Mouse (Mus musculus) T-cell, adult 2 months (primary cell): ENCODE results near the gene Col25a1.

Source experiments
- DNase-seq: peaks from one replicate; pipeline ENCODE4 v3.0.0; 2022; ENCODE audit warnings: low spot score

The Col25a1 gene

DNA sequence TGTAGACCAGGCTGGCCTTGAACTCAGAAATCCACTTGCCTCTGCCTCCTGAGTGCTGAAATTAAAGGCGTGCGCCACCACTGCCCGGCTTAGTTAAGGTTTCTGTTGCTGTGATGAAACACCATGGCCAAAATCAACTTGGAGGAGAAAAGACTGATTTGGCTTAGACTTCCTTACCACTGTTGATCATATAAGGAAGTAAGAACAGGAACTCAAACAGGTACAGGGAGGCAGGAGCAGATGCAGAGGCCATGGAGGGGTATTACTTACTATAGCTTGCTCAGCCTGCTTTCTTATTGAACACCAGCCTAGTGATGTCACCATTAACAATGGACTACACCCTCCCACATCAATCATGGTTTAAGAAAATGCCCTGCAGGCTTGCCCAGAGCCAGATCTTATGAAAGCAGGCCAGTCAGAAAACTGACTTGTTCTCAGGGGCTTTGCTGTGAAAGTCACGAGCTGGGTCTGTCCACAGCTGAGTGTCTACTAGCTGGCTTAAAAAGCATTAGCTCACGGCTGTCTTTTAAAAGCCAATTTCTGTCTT lies 249.1 kb downstream of the Col25a1 start:
- no peak for DNase-seq

DNA sequence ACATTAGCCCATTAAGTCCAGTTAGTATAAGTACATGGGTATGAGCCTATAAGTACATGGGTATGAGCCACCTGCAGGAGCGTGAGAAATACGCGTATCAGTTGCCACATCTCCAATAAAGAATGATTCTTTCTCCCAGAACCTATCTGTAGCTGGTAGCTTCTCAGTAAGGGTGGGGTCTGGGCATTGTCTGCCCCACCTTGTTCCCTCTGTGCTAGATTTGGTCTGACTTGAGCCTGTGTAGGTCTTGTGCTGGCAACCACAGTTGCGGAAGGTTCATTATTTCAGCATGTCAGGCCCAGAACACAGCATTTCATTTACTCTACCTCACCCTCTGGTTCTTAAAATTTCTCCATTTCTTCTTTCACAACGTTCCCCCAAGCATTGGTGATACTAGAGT lies 250.4 kb downstream of the Col25a1 start:
- no peak for DNase-seq

DNA sequence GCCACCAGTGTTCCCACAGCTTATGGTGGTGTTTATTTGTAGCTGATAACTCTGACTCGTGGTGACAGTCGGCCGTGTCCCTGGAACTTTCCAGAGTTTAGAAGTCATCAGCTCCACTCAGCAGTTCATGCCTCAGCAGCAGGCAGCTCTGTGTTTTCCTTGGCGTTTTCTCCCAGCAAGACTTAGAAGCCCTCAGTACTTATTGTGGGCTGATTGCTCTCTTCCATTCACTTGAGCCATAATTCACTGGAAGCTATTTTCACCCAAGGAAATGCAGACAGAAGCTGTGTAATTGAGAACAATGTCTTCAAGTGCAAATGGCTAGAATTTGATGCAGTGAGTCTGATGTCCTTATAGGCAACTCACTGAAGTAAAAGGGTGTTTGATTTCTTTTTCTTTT lies 254.6 kb downstream of the Col25a1 start:
- DNase-seq, result no peak

DNA sequence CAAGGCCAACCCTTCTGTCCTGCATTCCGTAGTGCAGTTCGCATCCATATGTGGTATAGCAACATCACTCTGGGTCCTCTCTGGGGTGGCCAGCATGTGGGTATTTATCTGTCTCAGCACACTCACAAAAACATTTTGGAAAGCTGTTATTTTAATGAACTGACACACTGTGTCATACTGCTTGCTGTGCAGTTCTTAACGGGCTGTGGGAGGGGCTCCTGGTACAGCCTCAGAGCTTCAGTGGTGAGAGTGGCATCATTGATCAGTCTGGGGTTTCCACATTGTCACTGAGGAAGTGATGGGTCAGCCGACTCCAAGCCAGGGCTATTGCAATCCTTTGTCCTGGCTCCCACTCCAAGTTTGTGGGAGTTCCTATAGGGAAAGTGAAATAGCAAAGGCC lies 255.9 kb downstream of the Col25a1 start:
- DNase-seq, result no peak

DNA sequence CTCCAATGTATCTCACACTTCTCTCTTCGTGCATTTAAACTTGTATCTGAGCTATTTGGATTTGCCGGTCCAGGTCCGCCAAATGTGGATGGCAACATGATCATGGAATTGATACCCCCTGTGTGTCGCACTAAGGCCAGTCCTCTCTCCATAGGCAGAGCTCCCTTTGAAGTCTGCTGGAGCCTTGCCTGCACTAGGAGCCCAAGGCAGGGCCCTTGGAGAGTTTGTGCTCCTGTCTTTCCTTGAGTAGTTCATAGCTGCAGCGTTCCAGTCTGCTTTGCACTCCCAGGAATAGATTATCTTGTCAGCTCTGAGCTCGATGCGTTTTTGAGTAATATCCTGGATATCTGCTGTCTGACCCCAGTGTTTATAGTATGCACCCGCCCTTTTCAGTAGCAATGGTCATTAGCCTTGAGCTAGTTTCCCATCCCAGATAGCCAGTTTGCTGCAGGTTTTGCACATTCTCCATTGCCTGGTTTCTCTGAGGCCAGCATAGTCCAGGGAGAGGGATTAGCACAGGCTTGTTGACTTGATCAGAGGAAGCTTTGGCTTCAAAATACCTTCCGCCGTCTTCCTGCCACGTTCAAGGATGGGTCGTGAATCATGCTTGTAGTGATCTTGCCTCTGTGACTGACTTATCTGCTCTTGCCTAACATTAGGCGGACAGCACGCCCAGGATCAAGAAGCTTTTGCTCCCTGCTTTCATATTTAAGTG lies 258.1 kb downstream of the Col25a1 start:
- no peak for DNase-seq

DNA sequence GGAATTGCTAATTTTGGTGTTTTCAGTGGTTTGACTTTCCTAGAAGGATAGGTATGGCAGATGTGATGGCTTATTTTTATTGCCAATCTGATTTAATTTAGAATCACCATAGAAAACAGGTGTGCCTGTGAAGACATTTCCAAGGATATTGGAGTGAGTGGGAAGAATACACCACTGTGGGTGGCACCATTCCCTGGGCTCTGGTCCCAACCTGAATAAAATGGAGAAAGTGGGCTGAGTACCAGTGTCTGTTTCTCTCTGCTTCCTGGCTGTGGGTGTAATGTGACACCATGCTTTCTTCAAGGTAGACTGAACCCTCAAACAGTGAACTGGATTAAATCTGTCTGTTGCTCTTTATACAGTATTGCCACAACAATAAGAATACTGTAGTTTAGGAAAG lies 265.3 kb downstream of the Col25a1 start:
- no peak for DNase-seq

DNA sequence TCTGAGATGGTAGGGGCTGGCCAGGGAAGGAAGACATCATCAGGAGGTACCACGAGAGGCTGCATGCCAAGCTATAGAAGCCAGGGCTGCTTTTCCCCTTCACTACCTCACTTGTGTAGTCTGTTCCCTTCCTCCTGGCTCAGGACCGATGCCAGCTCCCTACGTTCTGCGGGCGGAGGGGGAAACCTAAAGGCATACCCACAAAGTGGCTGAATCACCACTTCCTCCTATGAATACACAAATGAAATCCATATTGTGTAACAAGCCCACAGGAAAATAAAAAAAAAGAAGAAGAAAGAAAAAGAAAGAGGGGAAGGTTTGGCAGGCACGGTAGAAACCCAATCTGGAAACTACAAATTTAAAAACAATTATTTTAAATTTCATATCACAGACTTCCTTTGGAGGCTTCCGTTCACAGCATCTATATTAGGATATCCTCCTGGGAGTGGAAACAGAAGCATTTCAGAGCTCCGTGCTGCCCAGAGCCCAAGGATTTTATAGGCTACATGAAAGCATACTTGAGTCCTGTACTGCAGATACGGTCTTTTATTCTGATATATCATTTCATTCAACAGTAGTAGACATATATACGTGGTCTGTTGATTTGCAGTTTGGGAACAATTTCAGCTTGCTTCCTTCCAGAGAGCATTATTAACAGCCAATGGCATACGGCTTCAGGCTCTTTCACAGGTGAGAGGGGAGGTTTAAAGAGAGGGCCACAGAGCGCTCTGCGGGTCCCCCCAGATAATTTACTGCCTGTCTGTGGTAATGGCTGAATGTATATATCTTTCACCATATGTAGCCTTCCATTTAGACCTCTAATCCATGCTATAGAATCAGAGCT lies 269.6 kb downstream of the Col25a1 start:
- DNase-seq, result no peak

DNA sequence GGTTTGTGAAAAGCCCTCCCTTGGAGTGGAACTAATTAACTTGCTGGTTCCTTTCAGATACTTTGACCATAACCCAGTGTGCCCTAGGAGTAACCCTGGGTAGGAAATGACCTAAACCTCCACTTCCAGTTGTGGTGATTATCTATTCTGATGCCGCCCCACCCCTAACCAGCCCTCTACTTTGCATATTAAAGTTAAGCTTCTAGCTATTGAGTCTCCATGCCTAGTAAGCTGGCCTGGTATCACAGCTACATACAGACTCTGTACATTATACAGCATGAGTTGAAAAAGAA lies 270.2 kb downstream of the Col25a1 start:
- no peak for DNase-seq

DNA sequence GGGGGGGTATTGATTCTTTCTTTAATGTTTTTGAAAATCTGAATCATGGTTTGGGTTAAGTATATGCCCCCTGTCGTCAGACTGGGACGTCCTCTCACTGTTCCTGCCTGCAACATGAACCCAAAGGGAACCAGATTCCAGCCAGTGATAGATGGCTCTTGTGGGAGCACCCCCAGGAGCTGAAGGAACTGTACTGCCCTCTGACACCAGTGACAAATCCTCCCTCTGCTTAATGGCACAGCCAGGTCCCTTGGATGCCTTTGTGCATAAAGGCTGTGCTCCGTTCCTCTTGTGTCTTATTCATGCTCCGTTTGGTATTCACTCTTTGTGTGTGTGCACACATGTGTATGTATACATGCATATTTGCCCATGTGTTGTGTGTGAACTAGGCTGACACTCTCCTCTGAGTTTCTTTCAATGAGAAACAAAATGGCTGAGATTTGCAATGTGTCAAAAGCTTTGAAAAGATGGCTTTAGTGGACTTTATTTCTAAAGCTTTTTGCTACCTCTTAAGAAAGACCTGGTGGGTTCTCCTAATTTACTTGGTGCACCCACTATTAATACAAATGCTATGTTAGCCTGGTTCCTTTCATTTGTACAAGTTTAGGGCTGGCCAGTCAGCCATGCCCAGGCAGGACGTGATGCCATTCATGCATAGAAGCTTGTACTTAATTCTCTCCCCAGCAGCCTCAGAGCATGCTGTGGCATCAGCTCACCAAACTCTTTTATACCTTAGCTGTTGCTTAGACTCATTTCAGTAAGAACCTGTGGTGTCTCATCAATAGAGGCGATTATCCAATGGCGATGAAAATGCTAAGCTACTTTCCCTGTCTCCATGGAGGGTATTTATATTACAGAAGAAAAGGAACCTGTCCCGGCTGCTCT lies 273.5 kb downstream of the Col25a1 start:
- DNase-seq, result no peak

DNA sequence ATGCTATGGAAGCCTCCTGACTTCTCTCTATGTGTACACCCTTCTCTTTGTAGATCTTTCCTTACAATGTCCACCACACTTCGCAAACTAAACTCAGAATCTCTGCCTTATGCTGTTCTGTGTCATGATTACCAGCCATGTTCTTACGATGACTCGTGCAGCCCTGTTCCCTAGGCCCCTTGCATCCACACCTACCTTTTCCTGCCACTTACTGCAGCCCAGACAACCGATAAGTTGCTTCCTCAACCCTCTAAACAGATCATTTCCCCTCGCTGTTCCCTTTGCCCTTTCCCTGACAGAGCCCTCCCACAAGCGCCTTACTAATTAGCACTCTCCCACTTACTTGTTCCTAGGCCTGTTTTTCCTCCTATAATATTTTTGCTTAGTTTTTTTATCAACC lies 275.9 kb downstream of the Col25a1 start:
- no peak for DNase-seq

DNA sequence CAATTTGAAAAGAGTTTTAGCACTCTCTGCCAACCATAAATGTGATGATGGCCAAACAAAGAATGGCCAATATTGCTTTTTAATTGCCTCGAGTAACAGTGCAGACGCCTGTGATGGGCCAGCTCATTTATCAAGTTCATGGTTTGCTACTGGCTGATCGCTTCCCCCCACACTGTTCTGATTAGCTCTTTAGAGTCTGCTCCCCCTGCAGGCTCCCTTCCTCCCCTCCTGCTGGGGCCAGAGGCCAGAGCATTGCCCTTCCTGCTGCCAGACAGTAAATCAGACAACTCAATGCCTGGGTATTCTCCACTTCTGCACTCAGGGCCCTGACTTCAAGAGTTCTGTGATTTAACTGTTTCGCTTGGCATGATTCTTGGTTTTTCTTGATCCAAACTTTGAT lies 281.9 kb downstream of the Col25a1 start:
- DNase-seq, result no peak

DNA sequence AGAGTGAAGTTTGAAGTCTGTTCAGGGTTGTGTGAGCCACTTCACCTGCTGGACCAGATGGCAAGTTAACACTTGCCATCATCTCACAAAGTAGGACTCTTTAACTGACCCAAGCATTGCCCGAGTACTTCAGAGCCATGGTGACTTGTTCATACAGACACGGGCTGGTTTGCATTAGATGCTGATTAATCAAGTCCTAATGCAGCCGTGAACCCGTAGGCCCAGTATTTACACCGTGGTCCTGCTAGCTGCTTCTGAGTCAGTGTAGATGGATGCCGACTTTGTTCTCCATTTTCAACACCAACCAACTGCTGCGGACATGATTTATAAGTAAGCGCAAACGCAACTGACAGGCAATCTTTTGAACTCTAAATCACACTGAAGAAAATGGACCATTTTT lies 287.6 kb downstream of the Col25a1 start:
- no peak for DNase-seq

DNA sequence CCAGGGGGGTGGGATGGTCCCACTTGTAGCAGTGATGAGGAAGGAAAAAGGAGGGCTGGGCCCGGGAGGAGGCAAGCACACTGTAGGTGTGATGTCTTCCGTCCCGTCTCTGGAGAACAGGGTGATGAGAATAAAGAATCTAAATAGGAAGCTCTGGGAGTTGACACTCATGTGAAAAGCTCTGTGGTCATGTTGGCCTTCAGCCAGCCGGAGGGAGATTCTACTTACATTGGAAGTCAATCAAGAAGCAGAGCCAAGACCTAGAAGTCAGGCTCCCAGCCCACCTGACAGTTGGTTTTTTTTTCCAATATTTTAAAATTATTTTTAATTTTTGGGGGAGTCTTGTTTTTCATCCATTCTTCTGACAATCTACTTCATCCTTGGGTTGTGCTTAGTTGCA lies 297.5 kb downstream of the Col25a1 start:
- no peak for DNase-seq

DNA sequence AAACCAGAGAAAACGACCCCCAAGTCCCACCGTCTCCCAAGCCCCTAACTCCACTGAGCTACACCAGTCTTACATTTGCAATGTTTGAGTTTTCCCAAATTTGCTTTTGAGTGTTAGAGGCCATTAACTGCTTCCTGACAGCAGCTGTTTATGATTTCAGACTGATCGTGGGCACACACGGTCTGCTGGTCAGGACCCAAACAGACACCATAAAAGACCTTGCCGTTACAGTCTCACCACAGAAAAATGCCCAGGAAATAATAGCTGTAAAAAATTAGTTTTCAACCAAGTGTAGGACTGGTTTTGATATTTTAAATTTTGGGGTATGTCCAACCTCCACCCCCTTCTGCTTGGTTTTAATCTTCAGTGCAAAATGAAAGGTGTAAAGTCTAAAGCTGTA lies 298.8 kb downstream of the Col25a1 start:
- DNase-seq, result no peak

DNA sequence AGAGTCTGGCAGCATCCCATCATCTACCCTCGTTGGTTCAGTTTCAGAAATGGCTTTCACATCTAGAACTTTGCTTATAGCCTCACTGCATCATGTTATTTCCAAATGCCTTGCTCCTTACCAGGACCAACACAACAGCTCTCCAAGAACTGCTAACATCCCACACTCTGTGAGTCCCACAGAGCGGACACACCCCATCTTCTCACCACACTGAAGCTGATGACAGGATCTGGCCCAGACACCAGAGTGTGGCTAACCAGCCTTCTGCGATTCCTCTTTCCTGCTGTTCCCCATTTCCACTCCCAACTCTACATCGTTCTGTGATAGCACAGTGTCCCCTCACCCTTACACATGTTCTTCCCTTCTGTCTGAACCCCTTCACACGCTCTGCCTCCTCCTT lies 301.5 kb downstream of the Col25a1 start:
- no peak for DNase-seq

DNA sequence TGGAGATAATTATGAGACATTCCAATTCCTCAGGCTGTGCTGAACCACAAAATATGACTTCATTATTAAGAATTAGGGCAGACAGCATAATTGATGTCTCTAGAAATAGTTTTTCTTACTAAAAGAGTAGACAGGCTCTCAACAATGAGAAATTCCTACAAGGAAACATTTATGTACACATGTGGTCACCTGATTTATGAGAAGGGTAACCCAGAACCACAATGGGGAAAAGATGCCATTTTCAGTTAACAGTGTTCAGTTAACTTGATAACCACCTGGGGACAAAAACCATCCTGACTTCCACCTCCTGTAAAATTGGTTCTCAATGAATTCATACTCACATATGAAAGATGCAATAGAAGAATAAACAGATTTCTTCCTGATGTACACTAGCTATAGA lies 305.7 kb downstream of the Col25a1 start:
- DNase-seq, result no peak

DNA sequence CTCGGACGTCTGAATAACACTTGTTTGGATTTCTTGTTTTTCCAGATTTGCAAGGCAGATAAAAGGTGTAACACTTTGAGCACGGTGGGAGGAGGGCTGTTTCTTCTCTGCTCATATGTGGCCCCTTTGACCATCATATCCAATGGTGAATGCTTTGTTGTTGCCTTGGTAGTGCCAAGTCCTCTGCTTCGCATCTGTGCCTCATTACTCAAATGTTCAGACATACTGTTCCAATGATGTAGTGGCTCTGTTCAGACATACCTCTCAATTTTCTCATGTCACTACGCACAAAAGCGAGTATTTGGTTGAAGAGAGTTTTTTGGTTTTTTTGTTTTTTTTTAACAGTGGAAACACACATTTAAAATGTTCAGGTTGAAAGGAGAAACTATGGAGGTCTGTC lies 308.5 kb downstream of the Col25a1 start:
- no peak for DNase-seq

DNA sequence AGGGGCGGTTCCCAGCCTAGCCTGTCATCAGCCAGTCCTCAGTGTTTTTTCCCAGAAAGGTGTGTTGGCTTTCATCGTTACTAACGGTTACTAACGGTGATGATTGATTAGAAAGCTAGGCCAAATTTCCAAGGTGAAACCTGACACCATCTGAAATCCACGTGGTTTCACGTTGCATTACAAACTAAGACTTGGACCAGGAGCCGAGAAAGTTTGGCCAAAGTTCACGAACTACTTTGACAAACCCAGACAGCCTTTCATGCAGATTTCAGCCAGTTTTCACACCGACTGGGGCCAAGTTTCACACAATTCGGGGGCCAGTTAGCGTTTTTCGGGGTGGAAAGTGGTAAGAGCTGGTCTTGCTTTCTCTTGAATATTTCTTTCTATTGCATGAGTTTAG lies 309.4 kb downstream of the Col25a1 start:
- no peak for DNase-seq

DNA sequence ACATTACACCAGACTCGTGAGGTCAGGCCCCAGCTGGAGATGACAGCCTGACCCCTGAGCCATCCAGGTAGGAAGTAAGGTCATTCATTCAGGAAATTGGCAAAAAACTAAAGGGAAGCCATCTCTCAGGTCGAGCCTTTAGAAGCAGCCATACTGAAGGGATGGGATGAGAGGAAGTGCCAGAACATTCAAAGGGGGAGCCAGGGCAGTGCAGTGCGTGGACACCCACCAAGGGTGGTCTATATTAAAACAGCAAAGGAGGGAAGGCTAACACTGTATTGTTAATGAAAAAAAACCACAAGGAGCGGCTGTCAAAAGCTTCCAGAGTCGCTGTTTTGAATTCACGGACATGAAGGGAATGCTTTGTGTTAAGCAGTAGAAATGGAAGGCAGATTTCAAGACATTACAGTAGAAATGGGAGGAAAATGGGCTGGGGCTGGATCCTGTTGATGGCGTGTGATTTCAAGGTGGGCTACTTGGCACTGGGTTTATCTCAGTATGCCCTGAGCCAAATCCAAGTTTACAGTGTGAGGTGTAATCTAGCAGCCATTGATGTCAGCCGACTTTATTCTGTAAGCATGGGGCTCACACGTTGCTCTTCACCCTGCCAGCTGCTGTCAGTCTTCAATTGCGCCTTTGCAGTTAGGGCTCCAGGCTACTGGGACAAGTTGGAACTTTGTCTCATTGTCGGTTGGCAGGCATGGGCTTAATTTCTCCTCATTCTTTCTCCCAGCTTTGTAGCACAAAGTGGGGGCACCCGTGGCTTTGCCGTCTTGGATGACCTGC lies 312.7 kb downstream of the Col25a1 start:
- DNase-seq, result no peak

DNA sequence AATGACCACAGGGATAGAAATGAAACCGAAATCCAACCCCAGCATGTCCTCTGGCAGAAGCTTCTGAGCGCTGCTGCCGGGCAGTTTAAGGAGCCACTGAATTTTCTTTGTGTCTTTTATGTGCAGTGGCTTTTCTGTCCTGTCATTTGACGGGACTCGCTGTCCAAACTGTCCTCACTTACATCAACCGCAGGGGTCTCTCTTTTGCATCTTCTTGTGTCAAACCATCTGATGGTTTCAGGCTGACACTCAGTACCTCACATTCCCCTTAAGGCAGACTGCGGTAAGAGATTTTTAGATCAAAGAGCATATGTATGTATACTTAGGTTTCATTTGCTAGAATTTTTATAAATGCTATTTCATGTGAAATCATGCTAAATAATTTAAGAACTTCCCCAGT lies 318.6 kb downstream of the Col25a1 start:
- DNase-seq, result no peak

DNA sequence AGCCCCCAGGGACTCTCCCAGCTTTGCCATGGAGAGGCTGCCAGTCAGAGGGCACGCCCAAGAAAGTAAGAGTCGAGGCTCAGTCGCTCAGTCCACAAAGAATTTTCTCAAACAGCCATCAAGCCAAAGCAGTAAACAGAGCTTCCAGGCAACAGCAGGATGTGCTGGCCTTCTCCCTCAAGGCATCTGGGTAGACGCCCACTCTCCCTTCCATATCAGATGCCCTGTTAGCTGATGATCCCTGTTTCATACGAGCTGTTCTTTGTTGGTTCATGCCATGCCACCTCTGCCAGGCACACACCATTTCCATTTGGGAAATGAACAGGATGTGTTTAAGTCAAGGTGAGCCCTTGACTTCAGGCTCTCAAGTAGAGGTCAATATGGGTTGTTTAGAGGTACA lies 334.1 kb downstream of the Col25a1 start:
- no peak for DNase-seq

DNA sequence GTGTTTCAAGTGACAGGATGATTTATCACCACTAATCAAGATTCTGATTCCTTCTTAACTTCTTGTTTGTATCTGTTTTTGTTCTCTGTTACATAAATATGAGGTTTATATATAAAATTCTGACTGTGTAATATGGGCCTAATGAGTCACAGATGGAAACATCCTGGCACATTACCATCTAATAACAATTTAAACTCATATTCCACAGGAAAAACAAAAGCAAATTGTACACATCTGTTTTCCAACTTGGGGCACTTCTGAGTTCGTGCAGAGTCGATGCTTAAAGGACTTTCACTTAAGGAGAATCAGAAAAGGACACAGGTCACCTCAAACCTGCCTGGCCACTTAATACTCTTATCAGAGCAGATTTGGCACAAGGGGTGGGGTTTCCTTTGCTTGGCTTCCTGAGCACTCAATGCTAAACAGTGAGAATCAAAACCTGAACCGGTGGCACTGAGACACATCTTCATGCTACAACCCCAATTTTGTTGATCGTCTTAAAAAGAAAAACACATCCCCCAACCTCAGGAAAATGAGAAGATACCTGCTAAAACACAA lies 342.0 kb downstream of the Col25a1 start:
- no peak for DNase-seq
